Mouse (Mus musculus) liver, embryonic 16.5 days (tissue): ENCODE results near the gene Tuba1c. TPM values are rescaled to one million over a fixed set of nuclear protein-coding genes. Genes with fewer than 3 reads are reported as not detected.

Experiments used
- ATAC-seq: fragments of 200-750 bp; cut with Nextera tagmentation; 2 replicates; pipeline ENCODE4 v1.8.0; 2017; ENCODE audit warnings: low read depth, mild to moderate bottlenecking, moderate number of reproducible peaks, moderate library complexity
- H3K27ac ChIP-seq: fragments of 300-500 bp; sonication (generic); 2 replicates; pipeline ENCODE4 v1.5.1; 2014; ENCODE audit warnings: mild to moderate bottlenecking, low read length
- H3K27me3 ChIP-seq: fragments of 300-500 bp; sonication (generic); 2 replicates; pipeline ENCODE4 v1.6.1; 2014; ENCODE audit warnings: low read depth, low read length, mixed read lengths; ENCODE audit not compliant: control insufficient read depth, insufficient read depth
- H3K36me3 ChIP-seq: fragments of 300-500 bp; sonication (generic); 2 replicates; pipeline ENCODE4 v1.6.1; 2014; ENCODE audit warnings: mild to moderate bottlenecking; ENCODE audit not compliant: control insufficient read depth, insufficient read depth
- H3K4me1 ChIP-seq: fragments of 300-500 bp; sonication (generic); 2 replicates; pipeline ENCODE4 v1.6.1; 2014; ENCODE audit warnings: low read depth, low read length, mixed read lengths; ENCODE audit not compliant: control insufficient read depth
- H3K4me2 ChIP-seq: fragments of 300-500 bp; sonication (generic); 2 replicates; pipeline ENCODE4 v1.6.1; 2014; ENCODE audit warnings: low read depth, low read length, mixed read lengths
- H3K4me3 ChIP-seq: fragments of 300-500 bp; sonication (generic); 2 replicates; pipeline ENCODE4 v1.5.1; 2014; ENCODE audit warnings: low read depth, mild to moderate bottlenecking, low read length
- H3K9ac ChIP-seq: fragments of 300-500 bp; sonication (generic); 2 replicates; pipeline ENCODE4 v1.6.1; 2014; ENCODE audit warnings: low read depth, low read length
- H3K9me3 ChIP-seq: fragments of 300-500 bp; sonication (generic); replicated peaks from 2 replicates; pipeline ENCODE4 v1.6.1; 2016; ENCODE audit warnings: low read length; ENCODE audit not compliant: control insufficient read depth
- WGBS: fragments of 180-500 bp; shearing (Covaris S2); extraction: QIAGEN DNeasy Blood & Tissue Kit; methylation state at CpG from one replicate; pipeline ENCODE4 v1.1.7; 2014; ENCODE audit not compliant: insufficient replicate concordance; 5-methylcytosine and 5-hydroxymethylcytosine counted together
- polyA plus RNA-seq: library from polyadenylated mRNA; unstranded; fragments of >200 nt; fragmentation: Nextera tagmentation; extraction: Ambion mirVana; gene quantifications from 2 replicates; pipeline ENCODE4 v1.2.1, GENCODE M21; 2015

Tuba1c gene
- polyA plus RNA-seq, 1 experiment from 2014 or later = 260 TPM

- H3K27ac ChIP-seq = no peak overlapping the region
- H3K36me3 ChIP-seq = peaks cover 23% of the 10 kb centered on the region
- no peak for ATAC-seq
- H3K4me1 ChIP-seq = peaks cover 11% of the 10 kb centered on the region
- WGBS = 75% methylated on average over 3 of the region's 3 CpGs
- no peak overlapping the region for H3K4me3 ChIP-seq
- peaks cover 5% of the 10 kb centered on the region for H3K27me3 ChIP-seq
- H3K9me3 ChIP-seq = no peaks in the 10 kb centered on the region
- no peak overlapping the region for H3K4me2 ChIP-seq
- no peak overlapping the region for H3K9ac ChIP-seq
These were observed 50.1 kb downstream of the Tuba1c start for GRCm38 (mm10) chr15:99079804-99080203.

DNA sequence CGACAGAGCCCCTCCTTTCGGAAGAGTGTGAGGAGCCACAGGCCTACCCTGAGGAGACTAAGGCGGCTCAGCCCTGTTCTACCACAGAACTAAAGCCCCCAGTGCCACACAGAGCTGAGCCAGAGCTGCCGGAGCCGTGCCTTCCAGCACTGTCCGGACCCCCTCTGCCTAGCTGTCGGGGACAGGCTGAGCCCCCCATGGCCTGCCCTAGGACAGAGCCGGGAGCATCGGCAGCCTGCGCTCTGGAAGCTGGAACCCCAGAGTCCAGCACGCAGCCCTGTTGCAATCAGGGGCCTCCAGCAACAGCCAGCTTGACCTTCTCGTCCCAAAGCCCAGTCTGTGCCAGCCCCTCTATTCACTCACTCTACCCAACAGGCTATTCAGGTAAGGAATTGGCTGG lies 52.6 kb downstream of the Tuba1c start:
- Histone ChIP-seq H3K4me2 (no peak overlapping the region), H3K27ac (no peak overlapping the region), H3K9ac (no peak overlapping the region), H3K27me3 (peaks cover 29% of the 10 kb centered on the region), H3K4me3 (no peak overlapping the region), H3K9me3 (no peaks in the 10 kb centered on the region), H3K4me1 (peaks cover 2% of the 10 kb centered on the region; the same call in 1 of the 2 replicates), H3K36me3 (peaks cover 22% of the 10 kb centered on the region)
- WGBS = 87% methylated on average over 12 of the region's 12 CpGs
- no peak for ATAC-seq

DNA sequence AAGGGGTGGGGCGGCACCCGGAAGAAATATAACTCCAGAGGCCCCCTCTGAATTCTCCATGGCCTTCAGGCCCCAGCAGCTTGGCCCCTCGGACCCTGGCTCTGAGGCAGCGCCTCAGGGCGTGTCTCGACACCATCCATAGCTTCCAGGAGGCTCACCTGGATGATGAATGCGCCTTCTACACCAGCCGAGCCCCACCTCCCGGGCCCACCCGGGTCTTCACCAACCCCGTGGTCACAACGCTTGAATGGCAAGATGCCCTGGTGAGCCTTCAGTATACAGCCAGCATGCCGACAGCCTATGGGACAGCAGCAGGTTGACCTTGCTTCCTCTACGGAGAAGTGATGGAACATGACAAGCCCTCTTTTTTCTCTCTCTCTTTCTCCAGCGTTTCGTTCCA lies 53.1 kb downstream of the Tuba1c start:
- 84% methylated on average over 16 of the region's 16 CpGs for WGBS
- Histone ChIP-seq H3K9ac (no peak overlapping the region), H3K4me2 (no peak overlapping the region), H3K9me3 (no peaks in the 10 kb centered on the region), H3K36me3 (peaks cover 18% of the 10 kb centered on the region), H3K27ac (no peak overlapping the region), H3K4me3 (no peak overlapping the region), H3K4me1 (peaks cover 5% of the 10 kb centered on the region; the same call in 1 of the 2 replicates), H3K27me3 (peaks cover 34% of the 10 kb centered on the region)
- no peak for ATAC-seq

- Histone ChIP-seq H3K27ac (no peak overlapping the region), H3K9me3 (no peaks in the 10 kb centered on the region), H3K4me1 (peaks cover 9% of the 10 kb centered on the region), H3K27me3 (peaks cover 38% of the 10 kb centered on the region), H3K36me3 (peaks cover 14% of the 10 kb centered on the region), H3K4me2 (no peak overlapping the region), H3K4me3 (no peak overlapping the region), H3K9ac (no peak overlapping the region)
- WGBS = 58% methylated on average over 9 of the region's 9 CpGs
- ATAC-seq = no peak
These were observed 53.6 kb downstream of the Tuba1c start for GRCm38 (mm10) chr15:99083258-99083657.

DNA sequence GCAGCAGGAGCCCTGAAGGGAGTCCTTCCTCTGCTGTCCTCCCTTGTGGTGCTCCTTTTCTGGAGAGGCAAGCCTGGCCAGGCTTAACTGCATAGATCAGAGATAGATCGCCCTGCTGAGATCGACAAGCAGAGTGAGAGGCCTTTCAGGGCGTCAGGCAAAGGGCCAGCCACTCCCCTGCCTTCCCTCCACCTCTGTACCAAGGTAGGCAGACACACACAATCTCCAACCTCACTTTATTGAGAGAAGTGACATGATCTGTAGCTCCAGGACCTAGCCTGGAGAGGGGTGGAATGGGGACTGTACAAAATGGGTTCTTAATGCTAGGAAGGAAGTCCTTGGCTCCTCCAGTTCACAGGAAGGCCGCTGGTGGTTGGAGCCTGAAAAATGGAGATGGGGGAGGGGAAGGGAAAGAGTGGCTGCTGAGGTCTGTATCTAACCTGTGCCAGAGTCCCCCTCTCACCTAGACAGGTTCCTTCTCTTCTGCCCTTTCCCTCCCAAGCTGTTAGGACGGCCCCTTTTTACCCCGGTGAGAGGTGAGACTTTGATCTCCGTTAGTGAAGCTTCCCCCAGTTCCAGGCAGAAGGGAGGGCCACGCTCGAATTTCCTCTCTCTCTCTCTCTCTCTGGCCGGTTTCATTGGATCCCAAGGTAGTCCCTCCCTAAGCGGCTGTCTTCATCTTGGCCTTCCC lies 54.3 kb downstream of the Tuba1c start:
- Histone ChIP-seq H3K4me2 (0 out of 2 replicates have a peak overlapping the region, but pooled peaks have one; percentile 7), H3K9me3 (no peaks in the 10 kb centered on the region), H3K27me3 (peaks cover 46% of the 10 kb centered on the region), H3K27ac (no peak overlapping the region), H3K9ac (no peak overlapping the region), H3K4me1 (peaks cover 10% of the 10 kb centered on the region), H3K4me3 (no peak overlapping the region), H3K36me3 (peaks cover 14% of the 10 kb centered on the region)
- WGBS = 14% methylated on average over 11 of the region's 11 CpGs
- peak; percentile 18; the same call in 1 of the 2 replicates for ATAC-seq

- 0 out of 2 replicates have a peak overlapping the region, but pooled peaks have one; percentile 7 for H3K4me2 ChIP-seq
- no peak overlapping the region for H3K9ac ChIP-seq
- H3K9me3 ChIP-seq = no peaks in the 10 kb centered on the region
- WGBS = 30% methylated on average over 19 of the region's 19 CpGs
- H3K36me3 ChIP-seq = peaks cover 14% of the 10 kb centered on the region
- H3K4me1 ChIP-seq = peaks cover 10% of the 10 kb centered on the region
- H3K4me3 ChIP-seq = no peak overlapping the region
- ATAC-seq = 0 out of 2 replicates have a peak, but pooled peaks have one; percentile 3
- H3K27me3 ChIP-seq = peaks cover 52% of the 10 kb centered on the region
- no peak overlapping the region for H3K27ac ChIP-seq
These were observed 54.9 kb downstream of the Tuba1c start for GRCm38 (mm10) chr15:99084618-99085017.

- Histone ChIP-seq H3K27me3 (peaks cover 66% of the 10 kb centered on the region), H3K27ac (no peak overlapping the region), H3K9me3 (no peaks in the 10 kb centered on the region), H3K4me3 (no peak overlapping the region), H3K9ac (no peak overlapping the region), H3K4me1 (peaks cover 10% of the 10 kb centered on the region), H3K36me3 (peaks cover 14% of the 10 kb centered on the region), H3K4me2 (no peak overlapping the region)
- no peak for ATAC-seq
- 64% methylated on average over 4 of the region's 4 CpGs for WGBS
These were observed 56.3 kb downstream of the Tuba1c start for GRCm38 (mm10) chr15:99085997-99086396.

- no peak for ATAC-seq
These were observed 57.8 kb downstream of the Tuba1c start, which contains the start of gene C1ql4 for GRCm38 (mm10) chr15:99087253-99088075. C1ql4 (minus strand) TSS chr15:99087817.

More at GRCm38 (mm10) chr15:99087253-99088075, 57.8 kb downstream of the Tuba1c start, which contains the start of gene C1ql4:
- Histone ChIP-seq H3K9ac (no peak within 1 kb of the TSS), H3K4me3 (peak within 1 kb of the TSS; percentile 25; the same call in 1 of the 2 replicates), H3K4me2 (peak within 1 kb of the TSS; percentile 33), H3K27ac (no peak within 1 kb of the TSS), H3K36me3 (peaks cover 4% of the 10 kb centered on the region; the same call in 1 of the 2 replicates), H3K9me3 (no peaks in the 10 kb centered on the region), H3K4me1 (peaks cover 10% of the 10 kb centered on the region), H3K27me3 (peaks cover 79% of the 10 kb centered on the region)
- 12% methylated on average over 60 of the region's 60 CpGs for WGBS
